Mouse (Mus musculus) gastrocnemius, postnatal 36 days (tissue): ENCODE measurements around the gene Ttll5. TPM values are rescaled to one million over a fixed set of nuclear protein-coding genes. Genes with fewer than 3 reads are reported as not detected.

Experiments
- DNase-seq, 2 experiments: peaks; one replicate each; pipeline ENCODE4 v3.0.0; 2022
- intact Hi-C: fragments of 180-260 bp; cut with DNase I; formaldehyde crosslinking; loops from one replicate; pipeline ENCODE4 v1.15.1; 2025
- total RNA-seq, 2 experiments: library from RNA; stranded (reverse); gene quantifications; 2 replicates each; pipeline ENCODE4 v1.2.3; 2021

The Ttll5 gene
- total RNA-seq, 2 experiments from 2014 or later = 5.5 to 6.1 TPM

GRCm38 (mm10) chr12:86109531-86109930, 285.1 kb downstream of the Ttll5 start:
- DNase-seq = no peak
- intact Hi-C loops = no loop called here

GRCm38 (mm10) chr12:86110637-86111036, 286.2 kb downstream of the Ttll5 start:
- intact Hi-C loops = no loop called here
- no peak for DNase-seq

Other genes with a start within 250 kb of the Ttll5 start
- gene Jdp2, start 225.6 kb upstream of the Ttll5 start, total RNA-seq = 1 to 10 TPM; 4.6 to 4.9 TPM
- not detected for gene Batf, start 138.0 kb upstream of the Ttll5 start, total RNA-seq
- under 1 TPM; 0.33 to 0.69 TPM for gene Flvcr2, start 78.1 kb upstream of the Ttll5 start, total RNA-seq
- gene Erg28, start 109 bp upstream of the Ttll5 start, total RNA-seq = 1 to 10 TPM; 2.7 to 3.9 TPM